Mouse (Mus musculus) heart, postnatal 0 days (tissue): Measurements from ENCODE around the gene Adamts3.

ENCODE experiments used
- CTCF ChIP-seq: IDR thresholded peaks from 2 replicates; pipeline ENCODE4 v1.5.1; 2016; ENCODE audit warnings: antibody characterized with exemption, control low read depth, low read depth
- EP300 ChIP-seq: IDR thresholded peaks from 2 replicates; pipeline ENCODE4 v1.6.1; 2016; ENCODE audit warnings: antibody characterized with exemption, low read depth

GRCm38 (mm10) chr5:89793706-89794105 lies 89.4 kb downstream of the Adamts3 start:
- TF ChIP-seq CTCF (no peak), EP300 (no peak)
